Mouse (Mus musculus) kidney, adult 8-10 months (tissue): ENCODE results near the gene Olfr346.

Experiments used
- DNase-seq, 2 experiments: peaks; one replicate each; pipeline ENCODE4 v3.0.0; 2022

Gene Olfr346

DNA sequence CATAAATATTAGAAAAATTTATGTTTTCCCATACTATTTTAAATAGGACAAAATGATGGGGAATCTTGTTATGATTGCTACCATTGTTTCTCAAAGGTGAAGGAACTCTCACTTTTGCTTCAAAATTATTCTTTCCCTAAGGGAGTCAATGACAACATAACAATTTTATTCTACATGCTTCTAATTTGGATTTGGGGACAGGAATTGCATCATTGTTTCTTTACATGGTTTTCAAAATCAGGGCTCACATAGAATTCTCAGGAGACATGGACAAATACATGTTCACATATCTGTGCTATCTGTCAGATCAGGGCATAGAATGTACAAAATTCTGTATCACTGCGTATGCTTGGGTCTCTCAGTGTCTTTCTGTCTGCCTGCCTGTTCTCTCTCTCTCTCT lies at the start of gene Olfr346:
Olfr346 (plus strand) TSS at position 301 of the 400 bp plus-strand sequence.
- DNase-seq = no peak

- DNase-seq = no peak
Measured at GRCm38 (mm10) chr2:36639741-36640140, 45.8 kb upstream of the Olfr346 start, which contains the start of gene Olfr345. Gene Olfr345, plus strand, starts transcription at chr2:36640041.

DNA sequence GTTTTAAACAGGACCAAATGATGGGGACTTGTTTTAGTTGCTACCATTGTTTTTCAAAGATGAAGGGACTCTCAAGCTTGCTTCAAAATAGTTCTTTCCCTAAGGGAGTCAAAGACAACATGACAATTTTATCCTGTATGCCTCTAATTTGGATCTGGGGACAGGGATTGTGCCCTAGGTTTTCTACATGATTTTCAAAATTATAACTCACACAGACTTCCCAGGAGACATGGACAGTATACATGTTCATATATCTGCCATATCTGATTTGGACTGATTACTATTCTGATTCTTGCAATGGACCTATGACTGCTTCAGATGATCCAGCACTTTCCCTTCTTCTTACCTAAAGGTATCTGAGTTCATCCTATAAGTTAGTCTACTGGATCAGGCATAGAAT lies 46.0 kb downstream of the Olfr346 start, which contains the start of gene Olfr347:
Olfr347 (plus strand) TSS at position 301 of the 400 bp plus-strand sequence.
- no peak for DNase-seq

GRCm38 (mm10) chr2:36736226-36736625 lies 50.6 kb downstream of the Olfr346 start:
- peak in 1 of 2 experiments; percentile 42 for DNase-seq
